Mouse (Mus musculus) adrenal gland, postnatal 25 days (tissue): ENCODE measurements at regions not wholly inside any gene's neighbourhood (a gene's known extent, or its start where the extent isn't known, plus 50 kb on each side); places are given as distances from the start of the nearest gene placed in this dataset.
"Not testable (repeated sequence)": the region's sequence is repeated elsewhere in the genome, so short reads cannot be mapped to it uniquely, and the experiment has no call there.

Source experiments
- DNase-seq: peaks from one replicate; pipeline ENCODE4 v3.0.0; 2021; ENCODE audit warnings: mixed read lengths

GRCm38 (mm10) chr9:9606322-9606721, 367.4 kb upstream of the Arhgap42 start:
- DNase-seq, result no peak

DNA sequence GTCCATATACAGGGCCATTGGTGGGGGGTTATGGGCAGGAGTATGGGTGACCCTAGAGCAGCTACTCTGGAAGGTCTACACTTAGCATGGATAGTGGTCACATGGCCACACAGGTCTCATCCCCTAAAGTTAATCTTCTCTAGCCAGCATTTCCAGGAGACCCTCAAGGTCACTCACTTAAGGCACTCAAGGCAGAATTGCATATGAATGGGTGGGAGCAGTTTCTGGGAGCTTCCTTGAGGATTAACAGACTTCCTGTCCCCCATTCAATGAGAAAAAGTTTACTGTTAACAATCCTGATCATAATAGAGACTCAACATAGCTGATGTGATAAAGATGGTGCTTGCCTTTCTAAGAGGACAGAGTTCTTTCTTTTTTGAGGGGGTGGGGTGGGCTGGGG, 352.4 kb upstream of the Arhgap42 start:
- DNase-seq, result no peak

- peak; percentile 14 for DNase-seq
Observed at GRCm38 (mm10) chr9:9583011-9583605, 344.2 kb upstream of the Arhgap42 start.

GRCm38 (mm10) chr9:9582301-9583010, 343.6 kb upstream of the Arhgap42 start:
- DNase-seq, result no peak

- no peak for DNase-seq
Observed at GRCm38 (mm10) chr9:9568040-9568649, 329.2 kb upstream of the Arhgap42 start.

DNA sequence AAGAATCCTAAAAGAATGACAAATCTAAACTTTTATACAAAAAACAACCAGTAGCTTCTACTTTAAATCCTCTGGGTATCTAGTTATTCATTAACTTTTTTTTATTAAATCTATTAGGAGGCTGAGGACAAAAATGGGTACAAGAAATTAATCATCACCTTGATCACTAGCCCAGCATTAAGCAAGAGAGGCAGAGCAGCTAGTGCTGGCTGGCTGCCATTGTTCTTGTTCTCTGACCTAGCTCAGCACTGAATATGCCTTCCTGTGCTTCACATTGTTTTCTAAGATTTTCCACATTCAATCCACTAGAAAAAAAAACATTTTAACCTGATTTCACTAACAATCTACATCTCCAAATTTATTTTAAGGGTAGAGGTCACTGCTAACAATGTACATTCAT, 325.6 kb upstream of the Arhgap42 start:
- peak; percentile 9 for DNase-seq

- no peak for DNase-seq
Observed at GRCm38 (mm10) chr9:9548657-9549056, 309.8 kb upstream of the Arhgap42 start.

GRCm38 (mm10) chr9:9547570-9547969, 308.7 kb upstream of the Arhgap42 start:
- no peak for DNase-seq

DNA sequence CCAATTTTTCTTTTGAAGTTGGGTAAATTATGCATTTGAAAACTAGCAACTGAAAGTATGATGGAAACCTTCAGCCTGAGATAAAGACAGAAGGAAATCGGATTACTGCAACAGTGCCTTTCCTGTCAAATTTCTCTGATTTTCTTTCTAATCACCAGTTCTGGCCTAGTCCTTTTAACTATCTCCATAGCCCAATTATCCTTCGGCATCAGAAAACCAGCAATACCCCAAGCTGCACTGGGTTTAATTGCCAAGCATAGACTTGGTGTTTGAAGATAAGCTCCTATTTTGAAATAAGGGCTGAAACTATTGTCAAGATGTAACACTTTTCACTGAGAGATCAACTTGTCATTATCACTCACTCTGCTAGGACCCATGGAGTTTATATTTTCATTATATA, 308.2 kb upstream of the Arhgap42 start:
- no peak for DNase-seq

DNA sequence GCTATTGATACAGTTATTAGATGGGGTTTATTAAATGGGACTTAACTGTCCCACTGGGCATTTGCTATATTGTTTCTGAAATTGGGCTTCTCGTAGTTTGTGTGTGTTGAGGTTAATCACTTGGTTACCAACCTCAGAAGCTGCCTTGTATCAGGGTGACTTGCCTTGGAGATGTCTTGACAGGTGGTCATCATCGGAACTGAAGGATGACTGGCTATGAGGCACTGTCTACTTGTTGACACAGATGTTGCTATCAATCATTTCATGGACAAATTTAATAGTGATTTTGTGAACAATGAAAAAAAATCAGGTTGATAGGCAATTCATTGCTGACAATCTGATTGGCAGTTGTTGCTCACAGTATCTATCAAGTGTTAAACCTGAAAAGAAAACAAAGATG, 261.4 kb upstream of the Arhgap42 start:
- no peak for DNase-seq

GRCm38 (mm10) chr9:9493594-9494182, 254.8 kb upstream of the Arhgap42 start:
- DNase-seq, result no peak

DNA sequence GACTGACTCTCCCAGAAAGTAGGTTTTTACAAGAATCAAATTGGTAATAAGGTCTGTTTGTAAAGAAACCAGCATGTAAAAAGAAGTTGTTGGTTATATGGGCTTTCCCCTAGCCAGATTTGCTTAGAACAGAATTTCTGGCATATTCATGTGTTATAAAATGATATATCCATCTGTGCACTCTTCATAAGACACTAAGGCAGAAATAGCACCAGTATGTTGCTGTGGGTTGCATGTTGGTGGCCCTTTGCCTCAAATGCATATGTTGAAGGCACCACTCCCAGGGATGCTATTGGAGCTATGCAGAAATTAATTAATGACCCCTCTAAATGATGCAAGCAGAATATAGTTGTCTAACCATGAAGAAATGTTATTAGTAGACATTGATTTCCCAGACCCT, 238.2 kb upstream of the Arhgap42 start:
- DNase-seq, result no peak

- no peak for DNase-seq
Observed at GRCm38 (mm10) chr9:9475009-9475744, 236.3 kb upstream of the Arhgap42 start.

DNA sequence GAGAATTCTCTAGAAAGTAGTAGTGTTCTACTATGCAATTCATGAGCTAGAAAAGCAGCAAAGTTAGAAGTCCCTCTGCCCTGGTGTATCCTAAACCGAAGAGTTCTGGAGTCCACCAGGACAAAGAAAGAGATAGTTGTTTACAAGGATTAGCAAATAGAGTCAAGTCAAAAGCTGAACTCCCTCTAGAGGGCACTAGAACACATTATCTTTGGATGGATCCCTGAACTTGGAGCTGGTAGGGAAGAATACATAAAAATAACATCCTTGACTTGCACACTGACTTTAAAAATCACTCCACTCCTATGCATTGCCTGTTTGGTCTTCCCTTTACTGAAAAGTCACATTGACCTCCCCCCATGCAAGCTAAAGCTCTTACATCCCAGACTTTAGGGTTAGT, 205.3 kb upstream of the Arhgap42 start:
- no peak for DNase-seq

GRCm38 (mm10) chr9:9420326-9420725, 181.4 kb upstream of the Arhgap42 start:
- DNase-seq, result no peak

GRCm38 (mm10) chr9:9412460-9413181, 173.7 kb upstream of the Arhgap42 start:
- DNase-seq, result no peak

GRCm38 (mm10) chr9:9394190-9394589, 155.3 kb upstream of the Arhgap42 start:
- not testable (repeated sequence) for DNase-seq

DNA sequence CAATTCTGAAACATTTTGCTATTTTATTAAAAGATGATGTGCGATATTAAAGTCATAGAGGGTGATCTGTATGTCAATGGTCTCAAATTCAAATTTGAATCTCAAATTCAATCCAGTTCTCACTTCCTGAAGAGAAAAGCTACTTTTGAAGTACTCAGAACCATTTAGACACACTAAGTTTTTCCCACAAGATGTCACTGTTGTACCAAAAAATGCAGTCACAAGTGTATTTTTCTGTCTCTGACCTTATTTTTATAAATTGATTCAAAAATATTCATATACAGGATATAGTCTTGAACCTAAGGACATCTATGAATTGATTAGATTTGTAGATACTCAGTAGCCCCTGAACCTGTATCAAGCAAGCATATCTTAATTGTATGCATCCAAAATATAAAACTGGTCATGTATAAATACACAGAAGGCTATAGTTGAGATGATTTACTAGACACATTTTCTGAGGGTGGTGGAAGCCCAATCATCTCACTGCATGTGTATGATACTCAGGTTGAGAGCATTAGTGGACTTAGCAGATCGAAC, 137.8 kb upstream of the Arhgap42 start:
- no peak for DNase-seq

- DNase-seq, result peak; percentile 69
Observed at GRCm38 (mm10) chr9:9375304-9375904, 136.5 kb upstream of the Arhgap42 start.

- peak; percentile 3 for DNase-seq
Observed at GRCm38 (mm10) chr9:9372594-9372993, 133.7 kb upstream of the Arhgap42 start.

DNA sequence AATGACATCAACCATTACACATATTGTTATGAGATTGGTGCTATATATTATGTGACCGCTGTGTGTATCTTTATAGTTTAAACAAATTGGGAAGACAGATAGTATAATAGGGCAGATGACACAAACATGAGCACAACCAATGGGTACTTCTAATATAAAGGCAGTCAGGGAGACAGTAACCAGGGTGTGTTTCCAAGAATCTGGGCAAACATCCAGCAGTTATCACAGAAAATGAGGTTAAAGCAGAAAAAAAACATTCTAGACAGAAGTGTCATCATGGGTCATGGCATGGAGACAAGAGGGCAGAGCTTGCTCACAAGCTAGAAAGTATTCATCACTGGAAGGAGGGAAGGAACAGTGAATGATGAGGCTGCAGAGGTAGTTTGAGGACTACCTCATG, 129.8 kb upstream of the Arhgap42 start:
- DNase-seq, result no peak
